Mouse (Mus musculus): ENCODE measurements around the gene Utp20.

DNA sequence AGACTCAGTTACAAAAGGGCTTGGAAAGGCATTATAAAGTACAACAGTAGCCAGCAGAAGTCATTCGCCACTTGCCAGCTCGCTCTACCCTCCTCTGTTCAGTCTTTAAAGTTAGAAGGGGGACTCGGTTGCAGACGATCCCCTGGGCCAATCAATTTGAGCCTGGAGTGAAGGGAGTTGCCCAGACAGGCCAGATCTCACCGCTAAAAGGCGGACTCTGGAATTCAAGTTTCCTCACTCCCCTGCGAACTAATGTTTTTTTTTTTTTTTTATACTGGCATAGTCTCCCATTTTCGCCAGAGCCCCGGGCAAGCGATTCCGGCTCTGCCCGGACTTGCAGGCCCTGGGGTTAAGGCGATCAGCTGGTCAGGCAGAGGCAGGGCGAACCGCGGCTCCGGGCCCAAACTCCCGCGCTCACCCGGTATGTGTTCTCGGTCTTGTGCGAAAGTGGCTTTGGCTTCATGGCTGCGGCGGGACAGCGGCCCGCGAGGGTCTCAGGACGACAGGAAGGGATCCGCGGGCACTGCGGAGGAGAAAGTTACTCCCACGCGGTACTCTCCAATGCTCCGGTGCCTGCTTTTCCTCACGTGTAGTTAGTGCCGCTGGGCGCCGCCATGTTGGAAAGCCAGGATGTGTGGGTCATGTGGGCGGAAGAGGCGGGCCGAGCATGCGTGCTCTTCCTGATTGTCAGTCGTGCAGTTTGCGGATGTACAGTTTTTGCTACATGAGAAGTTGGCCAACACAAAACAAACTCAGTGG lies at the start of gene Utp20:
- peak; percentile 68; the same call in 1 of the 2 replicates for TF ChIP-seq POLR2A (IDR thresholded peaks at IDR 0.05; ENCODE audit: borderline replicate concordance, extremely low read depth, low read depth, low read length)
- TF ChIP-seq CTCF (IDR thresholded peaks at IDR 0.05; ENCODE audit: insufficient read depth, low read length): no peak

All from lung, adult 2 months (tissue).